Mouse (Mus musculus) brain, embryonic 14.5 days (tissue): ENCODE results near the gene Ccer2.

Experiments used
- CTCF ChIP-seq: fragments of 200-500 bp; IDR thresholded peaks from 2 replicates; pipeline ENCODE4 v1.5.1; 2012; ENCODE audit warnings: inconsistent platforms, mild to moderate bottlenecking, moderate library complexity, borderline replicate concordance; ENCODE audit not compliant: insufficient read depth, insufficient read length; ENCODE audit errors: extremely low read depth
- POLR2A ChIP-seq: fragments of 200-500 bp; IDR thresholded peaks from 2 replicates; pipeline ENCODE4 v1.6.1; 2012; ENCODE audit warnings: mild to moderate bottlenecking, inconsistent platforms, borderline replicate concordance; ENCODE audit not compliant: poor library complexity, insufficient read depth, insufficient read length, severe bottlenecking; ENCODE audit errors: extremely low read depth

DNA sequence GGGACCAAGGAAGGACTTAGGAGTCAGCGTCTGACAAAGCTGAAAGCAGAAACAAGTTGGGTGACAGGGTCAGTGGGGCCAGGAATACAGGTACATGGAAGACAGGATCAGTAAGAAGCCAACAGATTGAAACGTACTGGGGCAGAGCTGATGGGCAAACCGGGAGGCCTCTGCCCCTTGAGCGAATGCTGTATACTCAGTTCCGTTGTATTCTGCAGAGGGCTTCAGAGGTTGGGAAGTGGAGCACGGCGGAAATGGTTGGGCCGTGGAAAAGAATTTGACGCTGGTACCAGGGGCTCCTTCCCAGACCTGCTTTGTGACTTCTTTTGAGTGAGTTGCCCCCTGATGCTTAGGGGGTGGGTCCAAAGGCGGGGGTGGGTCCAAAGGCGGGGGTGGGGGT, 22.8 kb upstream of the Ccer2 start:
- TF ChIP-seq POLR2A = no peak
- TF ChIP-seq CTCF = no peak
